Mouse (Mus musculus) C3H10T1/2 (cell line): ENCODE measurements around the gene Slfn8. TPM values are rescaled to one million over a fixed set of nuclear protein-coding genes. Genes with fewer than 3 reads are reported as not detected.

Experiments
- polyA plus RNA-seq, 2 experiments: library from polyadenylated mRNA; unstranded; fragments of >200 nt; fragmentation: generic; extraction: Trizol; gene quantifications; one replicate each; pipeline ENCODE4 v1.2.1; 2012; ENCODE audit warnings: missing spikeins in 2 of 2

The Slfn8 gene
- polyA plus RNA-seq, result under 1 TPM in 1 of 2 experiments, not detected in 1; 0.07 TPM

GRCm38 (mm10) chr11:83020621-83021020 is at the start of gene Slfn8:
Gene Slfn8 (minus strand): TSS chr11:83020810.

DNA sequence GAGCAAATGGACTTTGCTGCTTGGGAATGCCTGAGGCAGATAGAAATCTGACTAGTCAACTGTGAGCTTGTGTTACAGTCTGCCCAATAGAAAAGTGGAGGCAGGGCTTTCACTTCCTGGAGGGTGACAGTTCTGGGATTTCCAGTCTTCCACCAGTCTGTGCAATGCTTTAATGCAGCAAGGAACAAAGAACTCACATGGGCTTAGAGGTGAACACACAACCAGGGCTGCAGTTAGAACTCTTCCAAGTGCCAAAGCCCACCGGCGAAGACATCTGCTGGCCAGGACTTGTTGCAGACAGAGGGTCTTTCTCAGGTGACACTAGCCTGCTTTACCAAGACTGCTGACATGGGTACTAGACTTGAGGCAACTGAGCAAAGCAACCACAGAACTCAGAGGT is 44.3 kb upstream of the Slfn8 start, which contains the start of gene Slfn2:
Gene Slfn2 (plus strand): TSS at position 167 of the 400 bp plus-strand sequence.

DNA sequence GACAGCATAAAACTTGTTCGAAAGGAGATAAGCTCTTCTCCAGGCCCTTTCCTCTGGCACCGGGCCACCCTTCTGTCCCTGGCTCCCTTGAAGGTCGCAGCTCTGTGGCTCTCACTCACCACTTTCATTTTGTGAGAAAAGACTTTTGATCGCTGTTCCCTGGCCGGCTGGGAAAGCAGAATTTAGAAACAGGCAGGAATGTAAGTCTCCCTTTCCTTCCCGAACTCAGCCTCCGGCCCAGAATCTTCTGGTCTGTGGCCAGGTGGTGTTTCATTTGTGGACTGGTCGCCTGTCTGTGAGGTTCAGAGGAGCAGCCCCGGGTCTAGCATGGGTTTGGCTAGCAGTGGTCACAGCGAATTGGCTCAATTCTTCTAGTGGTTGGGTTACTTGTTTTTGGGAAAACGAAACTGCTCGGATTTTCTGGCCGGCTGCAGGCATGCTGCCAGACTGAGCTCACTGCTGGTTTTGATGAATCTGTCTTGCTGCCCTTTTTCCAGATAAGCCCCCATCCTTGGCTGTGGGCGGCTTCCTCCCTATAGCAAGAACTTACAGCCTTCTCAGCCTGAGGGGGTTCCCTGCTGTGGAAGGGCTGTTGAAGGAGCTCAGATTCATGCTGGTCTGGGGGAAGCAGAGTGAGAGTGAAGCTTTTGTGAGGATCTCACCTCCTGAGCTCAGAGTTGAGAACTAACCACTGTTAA is 29.0 kb downstream of the Slfn8 start, which contains the start of gene Slfn9:
Gene Slfn9 (minus strand): TSS at position 362 of the 698 bp plus-strand sequence.

Other genes starting within 250 kb of the Slfn8 start
- 10 to 100 TPM in 1 of 2 experiments, 1 to 10 TPM in 1; 7.6 to 17.1 TPM for gene Lig3, start 239.7 kb downstream of the Slfn8 start, polyA plus RNA-seq
- 1 to 10 TPM; 2.4 to 4.4 TPM for gene Rffl, start 149.6 kb downstream of the Slfn8 start, polyA plus RNA-seq
- gene Rad51d, start 130.2 kb downstream of the Slfn8 start, polyA plus RNA-seq, result 10 to 100 TPM; 21.0 to 22.0 TPM
- gene Fndc8, start 128.7 kb downstream of the Slfn8 start, polyA plus RNA-seq, result under 1 TPM; 0.01 to 0.12 TPM
- 10 to 100 TPM; 23.7 to 54.0 TPM for gene Nle1, start 112.4 kb downstream of the Slfn8 start, polyA plus RNA-seq
- gene Unc45b, start 110.3 kb downstream of the Slfn8 start, polyA plus RNA-seq, result under 1 TPM in 1 of 2 experiments, not detected in 1; 0.04 TPM
- under 1 TPM; 0.02 to 0.35 TPM for gene Slfn5, start 69.5 kb downstream of the Slfn8 start, polyA plus RNA-seq
- under 1 TPM; 0.21 to 0.73 TPM for gene Slfn9, start 29.0 kb downstream of the Slfn8 start, polyA plus RNA-seq
- under 1 TPM in 1 of 2 experiments, not detected in 1; 0.12 TPM for gene Slfn2, start 44.3 kb upstream of the Slfn8 start, polyA plus RNA-seq
- gene Slfn1, start 96.0 kb upstream of the Slfn8 start, polyA plus RNA-seq, result not detected
- under 1 TPM; 0.01 to 0.07 TPM for gene Slfn4, start 154.4 kb upstream of the Slfn8 start, polyA plus RNA-seq
- gene Slfn3, start 170.5 kb upstream of the Slfn8 start, polyA plus RNA-seq, result under 1 TPM; 0.01 to 0.21 TPM